Mouse (Mus musculus) forebrain, postnatal 0 days (tissue): ENCODE measurements around the gene Bod1l. TPM values are rescaled to one million over a fixed set of nuclear protein-coding genes. Genes with fewer than 3 reads are reported as not detected.

ENCODE experiments used
- ATAC-seq: fragments of 200-750 bp; cut with Nextera tagmentation; 2 replicates; pipeline ENCODE4 v1.8.0; 2017; ENCODE audit warnings: mild to moderate bottlenecking, moderate library complexity
- DNase-seq: peaks from one replicate; pipeline ENCODE4 v3.0.0-alpha.2; 2015
- H3K27ac ChIP-seq: fragments of 300-500 bp; sonication (generic); 2 replicates; pipeline ENCODE4 v1.5.1; 2014; ENCODE audit warnings: low read depth, mild to moderate bottlenecking, antibody characterized with exemption, low read length, moderate library complexity, mixed read lengths
- H3K27me3 ChIP-seq: fragments of 300-500 bp; sonication (generic); 2 replicates; pipeline ENCODE4 v1.6.1; 2014; ENCODE audit warnings: mild to moderate bottlenecking, low read length, mixed read lengths; ENCODE audit not compliant: insufficient read depth
- H3K36me3 ChIP-seq: fragments of 300-500 bp; sonication (generic); 2 replicates; pipeline ENCODE4 v1.6.1; 2014; ENCODE audit warnings: mild to moderate bottlenecking, moderate library complexity; ENCODE audit not compliant: insufficient read depth
- H3K4me1 ChIP-seq: fragments of 300-500 bp; sonication (generic); 2 replicates; pipeline ENCODE4 v1.6.1; 2014; ENCODE audit warnings: antibody characterized with exemption; ENCODE audit not compliant: insufficient read depth
- H3K4me2 ChIP-seq: fragments of 300-500 bp; sonication (generic); 2 replicates; pipeline ENCODE4 v1.6.1; 2014; ENCODE audit warnings: low read depth, mild to moderate bottlenecking, moderate library complexity
- H3K4me3 ChIP-seq: fragments of 300-500 bp; sonication (generic); 2 replicates; pipeline ENCODE4 v1.5.1; 2014; ENCODE audit warnings: low read depth, low read length, mixed read lengths
- H3K9ac ChIP-seq: fragments of 300-500 bp; sonication (generic); 2 replicates; pipeline ENCODE4 v1.6.1; 2014; ENCODE audit warnings: mild to moderate bottlenecking
- H3K9me3 ChIP-seq: fragments of 300-500 bp; sonication (generic); 2 replicates; pipeline ENCODE4 v1.6.1; 2016; ENCODE audit warnings: low read length
- CTCF ChIP-seq: sonication (generic); IDR thresholded peaks from 2 replicates; pipeline ENCODE4 v1.5.1; 2016; ENCODE audit warnings: antibody characterized with exemption, control low read depth, low read depth
- WGBS: fragments of 180-500 bp; shearing (Covaris S2); extraction: QIAGEN DNeasy Blood & Tissue Kit; methylation state at CpG from one replicate; pipeline ENCODE4 v1.1.7; 2014; 5-methylcytosine and 5-hydroxymethylcytosine counted together
- polyA plus RNA-seq: library from polyadenylated mRNA; unstranded; fragments of >200 nt; fragmentation: Nextera tagmentation; extraction: Ambion mirVana; gene quantifications from 2 replicates; pipeline ENCODE4 v1.2.1, GENCODE M21; 2015
- total RNA-seq: library from RNA; depleted of rRNA; stranded (reverse); fragments of >200 nt; gene quantifications from 2 replicates; pipeline ENCODE4 v1.2.3, GENCODE M21; 2014; rRNA removed

Gene Bod1l
- 16.5 and 23.5 TPM in 2 replicates for total RNA-seq
- polyA plus RNA-seq = 13.2 and 24.5 TPM in 2 replicates

- peak within 1 kb of the TSS; percentile 86 for H3K4me2 ChIP-seq
- no peaks in the 10 kb centered on the region for H3K27me3 ChIP-seq
- peak; percentile 96 for DNase-seq
- H3K9me3 ChIP-seq = no peaks in the 10 kb centered on the region
- peak; percentile 97 for ATAC-seq
- H3K4me1 ChIP-seq = peaks cover 15% of the 10 kb centered on the region
- H3K9ac ChIP-seq = peak within 1 kb of the TSS; percentile 89
- H3K36me3 ChIP-seq = no peaks in the 10 kb centered on the region
- WGBS = 4% methylated on average over 38 of the region's 38 CpGs
- TF ChIP-seq CTCF = peak; percentile 78
- peak within 1 kb of the TSS; percentile 73 for H3K27ac ChIP-seq
- peak within 1 kb of the TSS; percentile 91 for H3K4me3 ChIP-seq
These were observed at the start of gene Bod1l for GRCm38 (mm10) chr5:41844147-41844529. Gene Bod1l, minus strand, starts transcription at chr5:41844315.

GRCm38 (mm10) chr5:41893351-41893750 lies 49.2 kb upstream of the Bod1l start:
- H3K27ac ChIP-seq = no peak overlapping the region
- no peak overlapping the region for H3K4me3 ChIP-seq
- no peak for ATAC-seq
- H3K4me1 ChIP-seq = peaks cover 7% of the 10 kb centered on the region; the same call in 1 of the 2 replicates
- 81% methylated on average over 6 of the region's 6 CpGs for WGBS
- no peaks in the 10 kb centered on the region for H3K9me3 ChIP-seq
- no peak for TF ChIP-seq CTCF
- H3K27me3 ChIP-seq = no peaks in the 10 kb centered on the region
- H3K4me2 ChIP-seq = no peak overlapping the region
- H3K9ac ChIP-seq = no peak overlapping the region
- DNase-seq = no peak
- no peaks in the 10 kb centered on the region for H3K36me3 ChIP-seq

- Histone ChIP-seq H3K27me3 (no peaks in the 10 kb centered on the region), H3K9ac (no peak overlapping the region), H3K4me1 (peaks cover 7% of the 10 kb centered on the region; the same call in 1 of the 2 replicates), H3K4me3 (no peak overlapping the region), H3K9me3 (no peaks in the 10 kb centered on the region), H3K36me3 (no peaks in the 10 kb centered on the region), H3K4me2 (no peak overlapping the region), H3K27ac (no peak overlapping the region)
- 62% methylated on average over 5 of the region's 5 CpGs for WGBS
- no peak for DNase-seq
- ATAC-seq = no peak
- no peak for TF ChIP-seq CTCF
These were observed 46.8 kb upstream of the Bod1l start for GRCm38 (mm10) chr5:41890871-41891270.

- 55% methylated on average over 8 of the region's 8 CpGs for WGBS
- no peaks in the 10 kb centered on the region for H3K36me3 ChIP-seq
- no peak for ATAC-seq
- no peak overlapping the region for H3K4me3 ChIP-seq
- H3K4me2 ChIP-seq = peak overlapping the region; percentile 31; the same call in 1 of the 2 replicates
- TF ChIP-seq CTCF = no peak
- no peaks in the 10 kb centered on the region for H3K9me3 ChIP-seq
- no peak overlapping the region for H3K27ac ChIP-seq
- no peaks in the 10 kb centered on the region for H3K27me3 ChIP-seq
- H3K4me1 ChIP-seq = peaks cover 7% of the 10 kb centered on the region; the same call in 1 of the 2 replicates
- no peak for DNase-seq
- H3K9ac ChIP-seq = no peak overlapping the region
These were observed 45.2 kb upstream of the Bod1l start for GRCm38 (mm10) chr5:41889245-41889849.

- Histone ChIP-seq H3K4me1 (peaks cover 7% of the 10 kb centered on the region; the same call in 1 of the 2 replicates), H3K9me3 (no peaks in the 10 kb centered on the region), H3K9ac (no peak overlapping the region), H3K4me3 (no peak overlapping the region), H3K27ac (no peak overlapping the region), H3K4me2 (peak overlapping the region; percentile 31; the same call in 1 of the 2 replicates), H3K36me3 (no peaks in the 10 kb centered on the region), H3K27me3 (no peaks in the 10 kb centered on the region)
- ATAC-seq (peak; percentile 85), DNase-seq (peak; percentile 81)
- WGBS = 23% methylated on average over 3 of the region's 3 CpGs
- peak; percentile 65 for TF ChIP-seq CTCF
These were observed 44.7 kb upstream of the Bod1l start for GRCm38 (mm10) chr5:41888834-41889233.

GRCm38 (mm10) chr5:41887738-41888137 lies 43.6 kb upstream of the Bod1l start:
- no peak overlapping the region for H3K27ac ChIP-seq
- H3K9ac ChIP-seq = no peak overlapping the region
- no peak overlapping the region for H3K4me3 ChIP-seq
- TF ChIP-seq CTCF = peak; percentile 84
- H3K4me1 ChIP-seq = peaks cover 7% of the 10 kb centered on the region; the same call in 1 of the 2 replicates
- no peaks in the 10 kb centered on the region for H3K27me3 ChIP-seq
- ATAC-seq = no peak; the same call in 1 of the 2 replicates
- DNase-seq = peak; percentile 81
- no peaks in the 10 kb centered on the region for H3K36me3 ChIP-seq
- H3K9me3 ChIP-seq = no peaks in the 10 kb centered on the region
- WGBS = 13% methylated on average over 4 of the region's 4 CpGs
- no peak overlapping the region for H3K4me2 ChIP-seq

GRCm38 (mm10) chr5:41884563-41884962 lies 40.4 kb upstream of the Bod1l start:
- ATAC-seq (peak; percentile 73), DNase-seq (peak; percentile 81)
- Histone ChIP-seq H3K4me3 (no peak overlapping the region), H3K9me3 (no peaks in the 10 kb centered on the region), H3K27me3 (no peaks in the 10 kb centered on the region), H3K4me1 (peaks cover 7% of the 10 kb centered on the region; the same call in 1 of the 2 replicates), H3K36me3 (no peaks in the 10 kb centered on the region), H3K9ac (no peak overlapping the region), H3K27ac (no peak overlapping the region), H3K4me2 (no peak overlapping the region)
- peak; percentile 80 for TF ChIP-seq CTCF
- 19% methylated on average over 12 of the region's 12 CpGs for WGBS
